Mouse (Mus musculus) embryonic facial prominence, embryonic 14.5 days (tissue): ENCODE measurements around the gene Ces4a. TPM values are rescaled to one million over a fixed set of nuclear protein-coding genes. Genes with fewer than 3 reads are reported as not detected.

Experiments used
- ATAC-seq: fragments of 200-750 bp; cut with Nextera tagmentation; 2 replicates; pipeline ENCODE4 v1.8.0; 2017; ENCODE audit warnings: low read depth, moderate number of reproducible peaks, moderate TSS enrichment
- DNase-seq: peaks from one replicate; pipeline ENCODE4 v3.0.0-alpha.2; 2015; ENCODE audit warnings: low spot score
- H3K27ac ChIP-seq: fragments of 300-500 bp; sonication (generic); replicated peaks from 2 replicates; pipeline ENCODE4 v1.5.1; 2014; ENCODE audit warnings: low read depth, mild to moderate bottlenecking, low read length, moderate library complexity
- H3K27me3 ChIP-seq: fragments of 300-500 bp; sonication (generic); replicated peaks from 2 replicates; pipeline ENCODE4 v1.6.1; 2014; ENCODE audit warnings: low read length; ENCODE audit not compliant: control insufficient read depth, insufficient read depth
- H3K36me3 ChIP-seq: fragments of 300-500 bp; sonication (generic); 2 replicates; pipeline ENCODE4 v1.6.1; 2014; ENCODE audit warnings: low read length, mixed read lengths; ENCODE audit not compliant: control insufficient read depth, insufficient read depth
- H3K4me1 ChIP-seq: fragments of 300-500 bp; sonication (generic); 2 replicates; pipeline ENCODE4 v1.6.1; 2014; ENCODE audit warnings: antibody characterized with exemption, low read length; ENCODE audit not compliant: control insufficient read depth, insufficient read depth
- H3K4me2 ChIP-seq: fragments of 300-500 bp; sonication (generic); 2 replicates; pipeline ENCODE4 v1.6.1; 2014; ENCODE audit warnings: low read depth, mild to moderate bottlenecking, low read length, moderate library complexity, mixed read lengths
- H3K4me3 ChIP-seq: fragments of 300-500 bp; sonication (generic); 2 replicates; pipeline ENCODE4 v1.5.1; 2014; ENCODE audit warnings: low read depth, mild to moderate bottlenecking, low read length
- H3K9ac ChIP-seq: fragments of 300-500 bp; sonication (generic); 2 replicates; pipeline ENCODE4 v1.6.1; 2014; ENCODE audit warnings: low read depth, mild to moderate bottlenecking, low read length, moderate library complexity, mixed read lengths
- H3K9me3 ChIP-seq: fragments of 300-500 bp; sonication (generic); 2 replicates; pipeline ENCODE4 v1.6.1; 2016; ENCODE audit warnings: low read length; ENCODE audit not compliant: control insufficient read depth
- WGBS: fragments of 180-500 bp; shearing (Covaris S2); extraction: QIAGEN DNeasy Blood & Tissue Kit; methylation state at CpG from one replicate; pipeline ENCODE4 v1.1.7; 2014; 5-methylcytosine and 5-hydroxymethylcytosine counted together
- polyA plus RNA-seq: library from polyadenylated mRNA; unstranded; fragments of >200 nt; fragmentation: Nextera tagmentation; extraction: Ambion mirVana; gene quantifications from 2 replicates; pipeline ENCODE4 v1.2.1, GENCODE M21; 2014

The Ces4a gene
- polyA plus RNA-seq, 1 experiment from 2014 or later: not detected

DNA sequence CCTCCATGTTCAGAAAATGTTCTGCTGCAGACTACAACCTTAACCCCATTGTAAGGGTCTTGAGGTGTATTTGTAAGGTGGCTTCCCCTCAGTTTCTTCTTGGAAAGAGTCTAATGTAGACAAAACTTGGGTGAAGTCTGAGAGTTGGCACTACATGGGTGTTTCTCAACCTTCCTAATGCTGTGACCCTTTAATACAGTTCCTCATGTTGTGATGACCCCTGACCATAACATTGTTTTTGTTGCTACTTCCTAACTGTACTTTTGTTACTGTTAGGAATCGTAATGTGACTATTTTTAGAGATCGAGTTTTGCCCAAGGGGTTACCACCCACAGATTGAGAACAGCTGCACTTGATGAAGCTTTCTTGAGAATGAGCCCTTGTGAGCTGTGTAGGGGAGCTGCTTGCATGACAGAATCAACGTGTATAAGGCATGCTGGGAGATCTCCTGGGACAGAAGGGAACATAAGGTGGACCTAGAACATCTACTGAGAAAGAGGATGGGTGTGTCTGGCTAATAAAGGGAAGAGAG lies 29.6 kb downstream of the Ces4a start:
- peak; percentile 29 for DNase-seq
- H3K4me1 ChIP-seq: peaks cover 32% of the 10 kb centered on the region
- H3K9me3 ChIP-seq: no peaks in the 10 kb centered on the region
- WGBS: 14% methylated on average over 3 of the region's 3 CpGs
- no peak overlapping the region for H3K27ac ChIP-seq
- H3K27me3 ChIP-seq: no peaks in the 10 kb centered on the region
- no peak overlapping the region for H3K4me2 ChIP-seq
- H3K4me3 ChIP-seq: no peak overlapping the region
- H3K9ac ChIP-seq: no peak overlapping the region
- H3K36me3 ChIP-seq: no peaks in the 10 kb centered on the region
- ATAC-seq: no peak

- 5% methylated on average over 5 of the region's 6 CpGs for WGBS
- ATAC-seq (peak; percentile 75), DNase-seq (peak; percentile 83)
- H3K4me1 ChIP-seq: peaks cover 35% of the 10 kb centered on the region
- H3K27me3 ChIP-seq: no peaks in the 10 kb centered on the region
- peak overlapping the region; percentile 90 for H3K27ac ChIP-seq
- H3K9ac ChIP-seq: no peak overlapping the region
- H3K4me3 ChIP-seq: no peak overlapping the region
- H3K4me2 ChIP-seq: peak overlapping the region; percentile 39
- H3K36me3 ChIP-seq: no peaks in the 10 kb centered on the region
- H3K9me3 ChIP-seq: no peaks in the 10 kb centered on the region
These were observed 32.8 kb downstream of the Ces4a start for GRCm38 (mm10) chr8:105164272-105164902.

DNA sequence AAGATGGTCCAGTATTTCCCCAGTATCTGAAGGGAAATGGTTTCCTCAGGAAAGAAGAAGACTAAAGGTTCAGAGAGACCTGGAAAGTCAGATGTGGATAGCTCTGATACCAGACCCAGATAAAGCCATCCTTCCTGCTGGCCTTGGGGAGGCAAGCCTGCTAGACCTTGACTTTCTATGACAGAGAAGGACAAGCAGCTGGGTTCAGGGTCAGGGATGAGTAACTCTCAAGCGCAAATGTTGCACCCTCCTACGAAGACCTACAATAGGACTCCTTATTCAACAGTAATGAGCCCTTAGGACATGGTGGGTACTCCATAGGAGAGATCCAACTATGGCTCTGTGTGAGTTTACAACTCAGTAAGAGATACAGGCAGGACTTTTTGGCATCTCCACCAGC lies 33.6 kb downstream of the Ces4a start:
- H3K4me2 ChIP-seq: no peak overlapping the region
- H3K4me3 ChIP-seq: no peak overlapping the region
- ATAC-seq (no peak), DNase-seq (no peak)
- H3K4me1 ChIP-seq: peaks cover 40% of the 10 kb centered on the region
- peak overlapping the region; percentile 90 for H3K27ac ChIP-seq
- H3K9ac ChIP-seq: no peak overlapping the region
- H3K9me3 ChIP-seq: no peaks in the 10 kb centered on the region
- H3K27me3 ChIP-seq: no peaks in the 10 kb centered on the region
- 81% methylated on average over 2 of the region's 2 CpGs for WGBS
- H3K36me3 ChIP-seq: no peaks in the 10 kb centered on the region

GRCm38 (mm10) chr8:105167116-105167515 lies 35.5 kb downstream of the Ces4a start:
- no peaks in the 10 kb centered on the region for H3K9me3 ChIP-seq
- DNase-seq: no peak
- H3K36me3 ChIP-seq: no peaks in the 10 kb centered on the region
- 77% methylated on average over 2 of the region's 2 CpGs for WGBS
- H3K27me3 ChIP-seq: no peaks in the 10 kb centered on the region
- ATAC-seq: no peak
- H3K4me1 ChIP-seq: peaks cover 30% of the 10 kb centered on the region
- H3K4me3 ChIP-seq: no peak overlapping the region
- H3K4me2 ChIP-seq: no peak overlapping the region
- H3K27ac ChIP-seq: no peak overlapping the region
- no peak overlapping the region for H3K9ac ChIP-seq

GRCm38 (mm10) chr8:105169582-105169981 lies 38.0 kb downstream of the Ces4a start:
- no peak overlapping the region for H3K9ac ChIP-seq
- DNase-seq: no peak
- H3K4me2 ChIP-seq: peak overlapping the region; percentile 59
- H3K4me1 ChIP-seq: peaks cover 18% of the 10 kb centered on the region
- no peaks in the 10 kb centered on the region for H3K9me3 ChIP-seq
- H3K27me3 ChIP-seq: no peaks in the 10 kb centered on the region
- 30% methylated on average over 3 of the region's 3 CpGs for WGBS
- peak overlapping the region; percentile 89; the same call in 1 of the 2 replicates for H3K4me3 ChIP-seq
- H3K36me3 ChIP-seq: no peaks in the 10 kb centered on the region
- peak overlapping the region; percentile 99; the same call in 1 of the 2 replicates for H3K27ac ChIP-seq
- no peak for ATAC-seq

GRCm38 (mm10) chr8:105170041-105170380 lies 38.4 kb downstream of the Ces4a start:
- peak overlapping the region; percentile 99 for H3K27ac ChIP-seq
- H3K9ac ChIP-seq: peak overlapping the region; percentile 97
- DNase-seq (no peak), ATAC-seq (peak; percentile 13; the same call in 1 of the 2 replicates)
- peak overlapping the region; percentile 59 for H3K4me2 ChIP-seq
- H3K27me3 ChIP-seq: no peaks in the 10 kb centered on the region
- 0 out of 2 replicates have a peak, but pooled peaks cover 2% of the 10 kb centered on the region for H3K36me3 ChIP-seq
- WGBS: 2% methylated on average over 5 of the region's 5 CpGs
- no peaks in the 10 kb centered on the region for H3K9me3 ChIP-seq
- peaks cover 13% of the 10 kb centered on the region for H3K4me1 ChIP-seq
- H3K4me3 ChIP-seq: peak overlapping the region; percentile 89

DNA sequence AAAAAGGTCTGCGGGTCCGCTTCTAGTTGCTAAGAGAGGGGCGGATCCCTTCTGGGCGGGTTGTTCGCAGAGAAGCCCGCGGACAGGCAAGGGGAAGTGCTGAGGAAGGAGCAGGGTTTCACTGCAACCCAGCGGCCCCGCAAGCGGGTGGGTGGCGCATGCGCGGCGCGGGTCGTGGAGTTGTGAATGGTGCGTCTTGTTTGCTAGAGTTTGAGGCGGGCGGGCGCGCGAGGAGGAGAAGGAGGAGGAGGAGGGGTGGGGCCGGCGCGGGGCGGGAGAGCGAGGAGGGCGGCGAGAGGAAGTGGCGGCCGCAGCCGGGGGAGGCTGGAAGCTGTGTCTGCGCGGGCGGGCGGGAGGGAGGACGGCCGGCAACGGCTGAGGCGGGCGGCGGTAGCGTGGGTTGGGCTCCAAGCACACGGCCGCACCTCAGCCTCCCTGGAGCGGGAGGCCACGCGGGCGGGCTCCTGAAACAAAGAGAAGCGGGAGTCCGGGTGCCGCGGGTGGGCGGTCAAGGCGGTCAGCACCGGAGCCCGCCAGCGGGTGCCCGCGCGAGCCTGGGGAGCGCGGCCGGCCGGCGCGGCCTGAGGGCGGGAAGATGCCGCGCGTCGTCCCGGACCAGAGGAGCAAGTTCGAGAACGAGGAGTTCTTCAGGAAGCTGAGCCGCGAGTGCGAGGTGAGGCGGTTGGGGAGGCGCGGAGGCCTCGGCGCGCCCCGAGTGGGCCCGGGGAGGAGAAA lies 38.9 kb downstream of the Ces4a start, which contains the start of gene Cbfb:
Gene Cbfb, plus strand, starts transcription at position 294 of the 735 bp plus-strand sequence.
- under 1% methylated on average over 30 of the region's 86 CpGs for WGBS
- H3K27me3 ChIP-seq: no peaks in the 10 kb centered on the region
- H3K4me1 ChIP-seq: peaks cover 8% of the 10 kb centered on the region
- H3K36me3 ChIP-seq: 0 out of 2 replicates have a peak, but pooled peaks cover 7% of the 10 kb centered on the region
- peak within 1 kb of the TSS; percentile 59 for H3K4me2 ChIP-seq
- peak within 1 kb of the TSS; percentile 89 for H3K4me3 ChIP-seq
- peak within 1 kb of the TSS; percentile 99 for H3K27ac ChIP-seq
- H3K9me3 ChIP-seq: no peaks in the 10 kb centered on the region
- DNase-seq (peak; percentile 99), ATAC-seq (peak; percentile 96)
- peak within 1 kb of the TSS; percentile 97 for H3K9ac ChIP-seq

DNA sequence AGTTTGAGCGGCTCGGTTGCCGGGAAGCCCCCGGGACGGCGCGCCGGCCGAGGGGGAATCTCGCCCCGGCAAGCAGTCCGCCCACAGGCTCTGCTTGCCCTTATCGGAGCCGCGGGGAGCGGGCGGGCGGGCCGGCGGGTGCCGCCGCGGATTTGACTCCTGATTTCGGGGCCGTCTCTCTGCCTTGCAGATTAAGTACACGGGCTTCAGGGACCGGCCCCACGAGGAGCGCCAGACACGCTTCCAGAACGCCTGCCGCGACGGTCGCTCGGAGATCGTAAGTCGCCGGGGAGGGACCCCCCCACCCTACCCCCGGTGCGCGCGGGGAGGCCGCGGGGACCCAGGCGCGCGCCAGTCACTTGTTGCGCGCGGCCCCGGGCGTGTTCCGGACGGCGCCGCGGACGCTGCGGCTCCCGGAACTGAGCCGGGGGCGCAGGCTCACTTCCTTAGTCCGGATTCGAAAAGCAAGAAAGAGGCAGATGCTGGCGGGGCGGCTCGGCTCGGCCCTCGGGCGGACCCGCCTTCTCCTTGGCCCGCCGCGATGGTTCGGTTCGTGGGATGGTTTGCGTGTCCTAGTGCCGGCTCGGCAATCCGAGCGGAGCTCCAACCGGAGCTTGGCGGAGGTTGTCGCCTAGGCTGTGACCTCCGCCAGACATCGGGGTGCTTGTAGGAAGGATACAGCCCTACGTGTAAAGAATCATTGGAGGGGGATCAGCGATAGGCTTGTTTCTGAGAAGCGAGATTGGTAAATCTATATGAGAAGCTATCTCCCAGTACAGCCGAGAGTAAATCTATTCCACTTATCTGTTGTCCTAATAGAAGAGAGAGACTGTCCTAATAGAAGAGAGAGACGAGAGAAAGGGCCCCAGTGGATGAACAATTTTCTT lies 39.8 kb downstream of the Ces4a start:
- DNase-seq: peak; percentile 81
- Histone ChIP-seq H3K27me3 (no peaks in the 10 kb centered on the region), H3K4me3 (peak overlapping the region; percentile 89), H3K9ac (peak overlapping the region; percentile 97), H3K36me3 (peaks cover 15% of the 10 kb centered on the region; the same call in 1 of the 2 replicates), H3K4me2 (peak overlapping the region; percentile 59), H3K27ac (peak overlapping the region; percentile 99), H3K4me1 (peaks cover 8% of the 10 kb centered on the region), H3K9me3 (no peaks in the 10 kb centered on the region)
- peak; percentile 10 for ATAC-seq
- WGBS: under 1% methylated on average over 41 of the region's 92 CpGs
